Mouse (Mus musculus) ovary, postnatal 14 days (tissue): ENCODE measurements around the gene Tmem130.
A peak's percentile ranks its signal among the peaks of the same experiment; 100 is the strongest.
"Not testable (repeated sequence)": the region's sequence is repeated elsewhere in the genome, so short reads cannot be mapped to it uniquely, and the experiment has no call there.

Experiments
- DNase-seq: peaks from one replicate; pipeline ENCODE4 v3.0.0; 2022; ENCODE audit warnings: low spot score

The Tmem130 gene

DNA sequence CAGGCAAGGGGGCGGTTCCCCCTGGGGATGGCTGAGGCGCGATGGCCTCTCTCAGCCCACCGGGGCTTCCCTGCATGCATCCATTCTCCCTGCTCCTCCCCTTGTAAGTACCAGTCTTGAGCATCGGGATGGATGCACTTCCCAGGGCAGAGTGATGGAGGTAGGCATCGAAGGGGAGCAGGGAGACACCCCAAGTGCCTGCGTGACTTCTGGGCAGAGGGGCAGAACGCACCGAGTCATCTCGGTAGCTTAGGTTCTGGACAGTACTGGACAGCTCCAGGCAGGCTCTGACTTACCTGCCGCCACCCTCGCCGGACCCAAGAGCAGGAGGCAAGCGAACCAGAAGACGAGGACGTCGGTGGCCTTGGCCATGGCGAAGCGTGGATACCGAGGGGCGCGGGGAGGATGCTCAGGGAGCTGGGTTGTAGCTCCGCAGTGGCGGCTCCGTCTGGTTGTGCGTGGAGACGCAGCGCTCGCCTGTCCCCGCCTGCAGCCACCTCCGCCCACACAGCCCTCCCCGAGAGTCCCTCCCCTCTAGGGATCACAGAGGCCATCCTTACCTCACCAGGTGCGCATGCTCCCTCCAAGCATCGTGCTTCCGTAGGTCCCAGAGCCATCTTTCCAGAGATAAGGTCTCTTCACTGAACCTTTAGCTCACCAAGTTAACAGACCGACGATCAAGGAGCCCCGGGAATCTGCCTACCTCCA is at the start of gene Tmem130:
Tmem130 (minus strand) TSS at position 658 of the 708 bp plus-strand sequence.
- no peak for DNase-seq

- no peak for DNase-seq
These were observed 45.3 kb upstream of the Tmem130 start for GRCm38 (mm10) chr5:144806931-144807330.

GRCm38 (mm10) chr5:144804181-144804580 is 42.6 kb upstream of the Tmem130 start:
- no peak for DNase-seq

- DNase-seq = no peak
These were observed 41.4 kb upstream of the Tmem130 start for GRCm38 (mm10) chr5:144803066-144803465.

DNA sequence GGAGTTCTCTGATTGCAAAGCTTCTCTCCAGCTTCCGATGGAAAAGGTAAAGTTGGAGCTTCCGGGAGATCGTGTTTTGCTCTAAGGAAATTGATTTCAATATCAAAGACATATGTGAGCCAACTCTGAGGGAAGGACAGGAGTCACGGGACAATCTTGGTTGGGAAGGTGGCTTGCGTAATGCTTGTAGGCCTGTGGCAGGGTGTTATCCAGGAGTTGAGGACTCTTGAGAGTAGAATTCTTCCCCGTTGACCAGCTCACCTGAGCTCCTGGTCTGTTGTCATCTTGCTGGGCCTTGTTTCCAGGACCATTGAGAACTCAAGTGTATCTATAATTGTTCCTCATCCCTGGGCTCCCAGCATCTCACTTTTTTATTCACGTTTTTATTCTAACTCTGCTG is 35.5 kb upstream of the Tmem130 start:
- no peak for DNase-seq

- DNase-seq = peak; percentile 5
These were observed 33.1 kb upstream of the Tmem130 start for GRCm38 (mm10) chr5:144794687-144795086.

GRCm38 (mm10) chr5:144793374-144793773 is 31.8 kb upstream of the Tmem130 start:
- DNase-seq = no peak

- DNase-seq = no peak
These were observed 24.8 kb upstream of the Tmem130 start for GRCm38 (mm10) chr5:144786464-144786863.

- no peak for DNase-seq
These were observed 19.0 kb upstream of the Tmem130 start for GRCm38 (mm10) chr5:144780654-144781053.

GRCm38 (mm10) chr5:144773231-144773630 is 11.6 kb upstream of the Tmem130 start:
- DNase-seq = no peak

DNA sequence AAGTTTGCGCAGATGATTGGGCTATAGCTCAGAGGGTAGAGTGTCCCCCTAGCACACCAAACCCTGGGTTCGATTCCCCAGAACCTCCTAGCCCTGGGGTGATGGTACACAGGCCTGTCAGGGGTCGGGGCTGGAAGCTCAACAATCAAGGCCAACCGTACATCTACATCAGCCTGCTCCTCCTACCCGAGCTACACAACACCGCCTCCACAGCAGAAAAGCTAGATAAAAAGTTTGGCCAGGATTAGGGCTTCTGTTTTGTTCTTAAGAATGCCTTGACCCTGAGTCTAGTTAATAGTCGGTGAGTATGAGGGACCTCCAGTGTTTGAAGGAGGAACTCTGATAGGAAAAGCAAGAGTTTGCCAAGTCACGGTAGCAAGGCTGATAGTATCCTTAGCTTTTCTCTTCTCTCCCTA is 7.5 kb upstream of the Tmem130 start:
- no peak for DNase-seq

DNA sequence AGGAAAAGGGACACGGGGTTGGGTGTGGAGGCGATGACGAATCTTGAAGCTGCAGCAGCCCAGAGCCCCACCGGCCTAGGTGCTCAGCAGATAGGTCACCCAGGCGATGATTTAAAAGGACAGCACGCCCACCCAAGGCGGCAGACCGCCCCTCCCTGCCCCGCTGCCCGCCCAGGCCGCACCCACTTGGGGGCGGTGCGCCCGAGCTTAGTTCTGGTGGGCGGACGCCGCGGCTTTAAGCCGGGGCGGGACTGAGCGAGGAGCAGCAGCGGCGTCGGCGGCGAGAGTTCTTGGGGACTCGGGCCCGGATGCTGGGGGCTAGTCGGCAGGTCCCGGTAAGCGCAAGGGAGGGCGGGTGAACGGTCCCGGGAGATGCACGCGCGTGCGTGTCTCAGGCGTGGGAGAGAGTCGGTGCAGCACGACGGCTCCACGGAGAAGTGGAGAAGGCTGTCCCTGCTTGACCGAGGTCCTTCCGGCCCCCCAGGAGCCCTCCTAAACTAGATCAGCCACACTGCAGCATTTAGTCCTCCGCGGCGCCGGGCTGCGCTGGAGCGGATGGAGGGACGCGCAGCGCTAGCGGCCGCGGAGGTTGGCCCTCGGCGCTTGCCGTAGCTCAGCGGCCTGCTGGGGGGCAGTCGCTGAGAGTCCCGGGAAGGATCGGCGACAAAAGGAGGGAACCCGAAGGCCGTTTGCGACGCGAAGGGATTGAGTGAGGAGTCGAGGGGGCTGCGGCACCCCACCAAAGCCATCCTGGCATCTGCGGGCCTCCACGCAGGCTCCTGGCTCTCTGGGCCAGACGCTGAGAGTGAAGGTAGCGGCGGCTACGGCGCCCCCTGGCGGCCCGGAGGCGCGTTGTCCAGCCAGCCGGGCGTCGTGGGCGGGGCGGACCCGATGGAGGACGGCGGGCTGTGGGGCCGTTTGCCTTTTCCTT is 6.6 kb upstream of the Tmem130 start:
- DNase-seq = peak; percentile 90

DNA sequence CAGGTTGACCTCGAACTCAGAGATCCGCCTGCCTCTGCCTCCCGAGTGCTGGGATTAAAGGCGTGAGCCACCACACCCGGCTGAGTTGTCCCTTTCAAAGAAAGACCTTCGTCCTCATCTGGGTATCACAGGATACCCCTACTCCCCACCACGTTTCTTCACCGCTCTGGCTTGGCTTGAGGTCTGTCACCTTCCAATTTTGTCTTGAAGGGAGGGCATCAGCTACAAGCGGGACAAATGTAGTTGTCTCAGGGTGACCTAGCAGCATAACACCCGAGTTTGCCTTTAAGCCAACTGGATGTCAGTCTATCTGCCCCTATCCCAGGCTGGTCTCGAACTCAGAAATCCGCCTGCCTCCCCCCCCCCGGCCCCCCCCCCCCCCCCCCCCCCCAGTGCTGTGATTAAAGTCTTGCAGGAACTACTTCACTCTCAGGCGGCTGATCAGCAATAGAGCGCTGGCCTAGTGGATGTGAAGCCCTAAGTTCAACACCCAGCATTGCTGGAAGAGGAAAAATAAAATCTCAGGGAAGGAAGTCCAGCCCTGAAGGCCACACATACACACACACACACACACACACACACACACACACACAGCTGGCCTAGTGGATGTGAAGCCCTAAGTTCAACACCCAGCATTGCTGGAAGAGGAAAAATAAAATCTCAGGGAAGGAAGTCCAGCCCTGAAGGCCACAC is 5.6 kb upstream of the Tmem130 start, which contains the start of gene Trrap:
Trrap (plus strand) TSS at position 627 of the 693 bp plus-strand sequence.
- not testable (repeated sequence) for DNase-seq

GRCm38 (mm10) chr5:144766646-144767045 is 5.0 kb upstream of the Tmem130 start:
- no peak for DNase-seq

- no peak for DNase-seq
These were observed 4.4 kb upstream of the Tmem130 start for GRCm38 (mm10) chr5:144766026-144766425.

- DNase-seq = no peak
These were observed 3.2 kb downstream of the Tmem130 start for GRCm38 (mm10) chr5:144758422-144758821.

DNA sequence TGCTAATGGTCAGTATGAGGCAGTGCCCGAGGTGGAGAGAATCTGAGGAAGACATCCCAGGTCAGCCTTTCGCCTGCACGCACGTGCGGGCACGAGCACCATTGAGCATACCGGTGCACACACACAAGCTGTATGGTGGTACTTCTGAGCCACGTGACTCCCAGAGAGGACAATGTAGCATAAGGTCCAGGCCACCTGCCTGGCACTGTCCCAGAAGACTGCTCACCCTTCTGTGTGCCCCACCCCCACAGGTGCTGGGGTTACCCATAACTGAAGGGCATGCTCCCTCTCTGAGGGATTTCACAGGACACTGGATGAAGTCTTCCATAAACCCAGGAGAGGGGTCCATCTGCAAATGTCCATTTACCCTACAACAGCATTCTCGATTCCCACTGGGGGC is 4.2 kb downstream of the Tmem130 start:
- no peak for DNase-seq

- DNase-seq = no peak
These were observed 6.4 kb downstream of the Tmem130 start for GRCm38 (mm10) chr5:144755191-144755590.

GRCm38 (mm10) chr5:144753041-144753440 is 8.6 kb downstream of the Tmem130 start:
- peak; percentile 26 for DNase-seq

DNA sequence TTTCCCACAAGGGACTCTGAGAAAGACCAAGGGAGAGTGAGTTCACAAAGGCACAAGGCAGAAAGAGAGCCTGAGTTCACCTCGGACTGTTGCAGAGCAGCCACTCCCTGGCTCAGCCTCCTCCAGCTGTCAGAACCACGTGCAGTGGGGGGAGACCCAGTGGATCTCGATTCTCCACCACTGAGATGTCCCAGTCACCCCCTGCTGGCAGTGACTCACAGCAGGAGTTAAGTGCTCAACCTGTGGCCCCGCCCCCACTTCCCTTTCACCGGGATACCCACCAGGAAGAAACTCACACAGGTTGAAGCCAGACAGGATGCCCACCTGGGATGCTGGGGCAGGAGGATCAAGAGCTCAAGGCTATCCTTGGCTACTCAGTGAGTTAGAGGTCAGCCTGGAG is 9.2 kb downstream of the Tmem130 start:
- DNase-seq = no peak

- DNase-seq = no peak
These were observed 24.5 kb downstream of the Tmem130 start for GRCm38 (mm10) chr5:144737101-144737500.

DNA sequence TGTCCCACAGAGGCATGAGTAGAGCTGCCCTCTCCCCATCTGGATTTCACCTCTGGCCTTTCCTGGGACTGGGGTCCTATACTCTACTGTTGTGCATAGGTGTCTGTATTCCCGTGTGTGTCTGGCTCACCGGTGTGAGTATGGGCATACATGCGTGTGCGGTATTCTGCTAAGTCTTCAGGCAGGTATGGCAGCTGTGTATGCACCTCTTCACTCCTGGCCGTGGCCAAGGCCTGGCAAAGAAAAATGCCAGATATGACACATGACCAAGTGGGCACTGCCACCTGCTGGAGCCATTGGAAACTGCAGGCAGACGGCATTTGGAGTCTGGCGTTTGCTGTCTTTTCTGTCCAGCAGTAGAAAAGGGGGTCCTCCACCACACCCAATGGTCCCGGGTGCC is 26.7 kb downstream of the Tmem130 start:
- peak; percentile 58 for DNase-seq
